Mouse (Mus musculus): ENCODE results near the gene Lce1g. TPM values are rescaled to one million over a fixed set of nuclear protein-coding genes. Genes with fewer than 3 reads are reported as not detected.
A peak's percentile ranks its signal among the peaks of the same experiment; 100 is the strongest.

Lce1g gene
- not detected for total RNA-seq (2021)
- not detected in 2 replicates for polyA plus RNA-seq (2012; rRNA removed)
- long read RNA-seq = 0 reads

DNA sequence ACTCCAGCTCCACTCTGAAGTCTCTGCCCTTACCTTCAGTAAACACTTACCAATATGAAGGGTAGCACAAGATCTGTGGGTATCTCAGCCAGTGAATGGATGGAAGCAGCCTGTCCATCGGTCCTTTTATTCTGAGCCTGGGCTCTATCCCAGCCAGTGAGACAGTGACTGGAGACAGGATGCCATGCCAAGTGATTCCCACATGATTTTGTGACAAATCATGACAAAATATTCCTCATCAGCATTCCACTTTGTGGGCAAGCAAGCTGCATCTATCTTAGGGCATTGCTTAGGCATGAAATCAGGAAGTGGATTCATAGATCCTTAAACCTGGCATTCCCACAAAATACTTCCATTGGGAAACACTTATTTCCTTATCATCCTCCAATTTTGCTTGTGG lies at the start of gene Lce1g:
TSS of gene Lce1g (minus strand) at position 101 of the 400 bp plus-strand sequence.
- intact Hi-C loops (cut with DNase I) = no loop called here
- DNase-seq = no peak
- no peak for TF ChIP-seq POLR2A (IDR thresholded peaks at IDR 0.05; ENCODE audit: insufficient read depth, low read depth, low read length)
- TF ChIP-seq EP300 (IDR thresholded peaks at IDR 0.05; ENCODE audit: insufficient read depth, low read depth, low read length) = no peak
- TF ChIP-seq CTCF (IDR thresholded peaks at IDR 0.05) = no peak
- no peaks in the 10 kb centered on the region for H3K4me1 ChIP-seq (ENCODE audit: control insufficient read depth, insufficient read depth, low read length)
- H3K9ac ChIP-seq (ENCODE audit: low read depth, low read length) = no peak within 1 kb of the TSS
- WGBS = 85% methylated on average over 1 of the region's 1 CpGs
- no peak within 1 kb of the TSS for H3K27ac ChIP-seq
- no peaks in the 10 kb centered on the region for H3K27me3 ChIP-seq (ENCODE audit: control insufficient read depth, insufficient read depth, low read length)
- H3K36me3 ChIP-seq (ENCODE audit: control insufficient read depth, insufficient read depth, low read length) = no peaks in the 10 kb centered on the region
- H3K4me3 ChIP-seq = no peak within 1 kb of the TSS
- no peaks in the 10 kb centered on the region for H3K79me2 ChIP-seq (replicated peaks; ENCODE audit: control insufficient read depth, insufficient read depth, low read length)

DNA sequence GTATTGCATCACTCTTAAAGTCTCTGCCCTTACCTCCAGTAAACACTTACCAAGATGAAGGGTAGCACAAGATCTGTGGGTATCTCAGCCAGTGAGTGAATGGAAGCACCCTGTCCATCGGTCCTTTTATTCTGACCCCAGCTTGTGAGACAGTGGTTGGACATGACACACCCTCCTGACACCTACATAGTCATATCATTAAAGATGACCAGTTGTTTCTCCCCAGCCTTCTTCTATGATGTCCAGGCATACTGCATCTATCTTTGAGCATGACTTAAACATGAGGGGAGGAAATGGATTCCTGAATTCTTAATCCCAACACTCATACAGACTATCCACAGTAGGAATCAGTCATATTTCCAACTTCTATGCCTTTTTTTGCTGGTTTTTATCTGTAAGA lies 38.3 kb upstream of the Lce1g start, which contains the start of gene Lce1j:
TSS of gene Lce1j (minus strand) at position 101 of the 400 bp plus-strand sequence.
- Histone ChIP-seq H3K4me1 (ENCODE audit: control insufficient read depth, insufficient read depth, low read length) (no peaks in the 10 kb centered on the region), H3K27ac (no peak within 1 kb of the TSS), H3K9ac (ENCODE audit: low read depth, low read length) (no peak within 1 kb of the TSS), H3K79me2 (replicated peaks; ENCODE audit: control insufficient read depth, insufficient read depth, low read length) (no peaks in the 10 kb centered on the region), H3K4me3 (no peak within 1 kb of the TSS), H3K36me3 (ENCODE audit: control insufficient read depth, insufficient read depth, low read length) (no peaks in the 10 kb centered on the region), H3K27me3 (ENCODE audit: control insufficient read depth, insufficient read depth, low read length) (no peaks in the 10 kb centered on the region)
- DNase-seq = no peak
- TF ChIP-seq POLR2A (IDR thresholded peaks at IDR 0.05; ENCODE audit: insufficient read depth, low read depth, low read length) = no peak
- TF ChIP-seq EP300 (IDR thresholded peaks at IDR 0.05; ENCODE audit: insufficient read depth, low read depth, low read length) = no peak
- TF ChIP-seq CTCF (IDR thresholded peaks at IDR 0.05) = no peak
- intact Hi-C loops (cut with DNase I) = no loop called here
- 88% methylated on average over 1 of the region's 1 CpGs for WGBS

DNA sequence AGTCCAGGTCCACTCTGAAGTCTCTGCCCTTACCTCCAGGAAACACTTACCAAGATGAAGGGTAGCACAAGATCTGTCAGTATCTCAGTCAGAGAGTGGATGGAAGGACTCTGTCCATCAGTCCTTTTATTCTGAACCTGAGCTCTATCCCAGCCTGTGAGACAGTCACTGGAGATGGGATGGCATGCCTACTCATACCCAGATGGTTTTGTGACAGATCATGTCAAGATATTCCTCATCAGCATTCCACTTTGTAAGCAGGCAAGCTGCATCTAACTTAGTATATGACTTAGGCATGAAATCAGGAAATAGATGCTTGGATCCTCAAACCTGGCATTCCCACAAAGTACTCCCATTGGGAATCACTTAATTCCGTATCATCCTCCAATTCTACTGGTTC lies 26.7 kb upstream of the Lce1g start, which contains the start of gene Lce1i:
TSS of gene Lce1i (minus strand) at position 101 of the 400 bp plus-strand sequence.
- H3K9ac ChIP-seq (ENCODE audit: low read depth, low read length) = no peak within 1 kb of the TSS
- no peaks in the 10 kb centered on the region for H3K79me2 ChIP-seq (replicated peaks; ENCODE audit: control insufficient read depth, insufficient read depth, low read length)
- intact Hi-C loops (cut with DNase I) = no loop called here
- no peaks in the 10 kb centered on the region for H3K36me3 ChIP-seq (ENCODE audit: control insufficient read depth, insufficient read depth, low read length)
- TF ChIP-seq POLR2A (IDR thresholded peaks at IDR 0.05; ENCODE audit: insufficient read depth, low read depth, low read length) (no peak), CTCF (IDR thresholded peaks at IDR 0.05) (no peak), EP300 (IDR thresholded peaks at IDR 0.05; ENCODE audit: insufficient read depth, low read depth, low read length) (no peak)
- H3K27ac ChIP-seq = no peak within 1 kb of the TSS
- H3K4me1 ChIP-seq (ENCODE audit: control insufficient read depth, insufficient read depth, low read length) = no peaks in the 10 kb centered on the region
- 47% methylated on average over 1 of the region's 1 CpGs for WGBS
- H3K4me3 ChIP-seq = no peak within 1 kb of the TSS
- no peak for DNase-seq
- no peaks in the 10 kb centered on the region for H3K27me3 ChIP-seq (ENCODE audit: control insufficient read depth, insufficient read depth, low read length)

DNA sequence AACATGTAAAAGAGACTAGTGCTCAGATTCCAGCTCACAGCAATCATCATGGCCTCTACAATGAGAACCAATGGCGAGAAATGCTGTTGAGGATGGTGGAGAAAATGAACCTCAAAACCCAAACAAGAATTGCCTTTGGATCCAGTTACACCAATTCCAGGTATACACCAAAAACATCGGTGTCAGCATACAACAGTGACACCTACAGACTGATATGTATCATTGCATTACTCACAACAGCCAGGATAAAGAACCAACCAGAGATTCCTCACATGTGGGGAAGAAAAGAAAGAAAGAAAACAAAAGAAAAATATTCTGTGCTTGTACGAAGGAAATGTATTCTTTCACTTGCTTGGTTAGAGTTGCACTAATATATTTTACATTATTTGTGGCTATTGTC lies 19.4 kb upstream of the Lce1g start:
- Histone ChIP-seq H3K4me1 (ENCODE audit: control insufficient read depth, insufficient read depth, low read length) (no peaks in the 10 kb centered on the region), H3K36me3 (ENCODE audit: control insufficient read depth, insufficient read depth, low read length) (no peaks in the 10 kb centered on the region), H3K4me3 (no peak overlapping the region), H3K27me3 (ENCODE audit: control insufficient read depth, insufficient read depth, low read length) (no peaks in the 10 kb centered on the region), H3K79me2 (replicated peaks; ENCODE audit: control insufficient read depth, insufficient read depth, low read length) (no peaks in the 10 kb centered on the region), H3K27ac (no peak overlapping the region), H3K9ac (ENCODE audit: low read depth, low read length) (no peak overlapping the region)
- TF ChIP-seq CTCF (IDR thresholded peaks at IDR 0.05) = peak; percentile 53
- TF ChIP-seq EP300 (IDR thresholded peaks at IDR 0.05; ENCODE audit: insufficient read depth, low read depth, low read length) = no peak
- no peak for TF ChIP-seq POLR2A (IDR thresholded peaks at IDR 0.05; ENCODE audit: insufficient read depth, low read depth, low read length)
- intact Hi-C loops (cut with DNase I) = no loop called here
- no peak for DNase-seq
- WGBS = 17% methylated on average over 3 of the region's 3 CpGs

DNA sequence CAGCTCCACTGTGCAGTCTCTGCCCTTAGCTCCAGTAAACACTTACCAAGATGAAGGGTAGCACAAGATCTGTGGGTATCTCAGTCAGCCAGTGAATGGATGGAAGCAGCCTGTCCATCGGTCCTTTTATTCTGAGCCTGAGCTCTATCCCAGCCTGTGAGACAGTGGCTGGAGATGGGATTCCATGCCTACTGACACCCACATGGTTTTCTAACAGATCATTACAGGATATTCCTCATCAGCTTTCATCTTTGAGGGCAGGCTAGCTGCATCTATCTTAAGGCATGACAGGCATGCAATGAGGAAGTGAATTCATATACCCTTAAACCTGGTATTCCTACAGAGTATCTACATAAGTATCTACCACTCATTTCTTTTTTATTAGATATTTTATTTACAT lies 12.8 kb upstream of the Lce1g start, which contains the start of gene Lce1h:
TSS of gene Lce1h (minus strand) at position 101 of the 400 bp plus-strand sequence.
- Histone ChIP-seq H3K9ac (ENCODE audit: low read depth, low read length) (no peak within 1 kb of the TSS), H3K4me1 (ENCODE audit: control insufficient read depth, insufficient read depth, low read length) (no peaks in the 10 kb centered on the region), H3K4me3 (no peak within 1 kb of the TSS), H3K36me3 (ENCODE audit: control insufficient read depth, insufficient read depth, low read length) (no peaks in the 10 kb centered on the region), H3K27ac (no peak within 1 kb of the TSS), H3K79me2 (replicated peaks; ENCODE audit: control insufficient read depth, insufficient read depth, low read length) (no peaks in the 10 kb centered on the region), H3K27me3 (ENCODE audit: control insufficient read depth, insufficient read depth, low read length) (no peaks in the 10 kb centered on the region)
- intact Hi-C loops (cut with DNase I) = no loop called here
- WGBS = 87% methylated on average over 1 of the region's 1 CpGs
- no peak for DNase-seq
- TF ChIP-seq POLR2A (IDR thresholded peaks at IDR 0.05; ENCODE audit: insufficient read depth, low read depth, low read length) (no peak), EP300 (IDR thresholded peaks at IDR 0.05; ENCODE audit: insufficient read depth, low read depth, low read length) (no peak), CTCF (IDR thresholded peaks at IDR 0.05) (no peak)

DNA sequence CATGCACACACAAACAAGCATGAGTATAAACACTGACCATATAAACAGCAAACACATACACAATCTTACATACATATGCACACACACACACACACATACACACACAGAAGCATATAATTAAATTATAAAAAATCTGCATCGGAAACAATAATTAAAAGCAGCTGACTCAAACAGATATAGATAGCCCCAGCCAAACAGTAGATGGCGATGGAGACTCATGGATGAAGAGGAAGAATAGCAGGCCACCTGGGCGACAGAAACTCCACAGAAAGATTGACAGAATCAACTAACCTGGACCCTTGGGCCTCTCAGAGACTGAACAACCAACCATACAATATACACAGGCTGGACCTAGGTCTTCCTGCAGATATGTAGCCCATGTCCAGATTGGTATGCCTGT lies 1.1 kb upstream of the Lce1g start:
- no peak for DNase-seq
- no peaks in the 10 kb centered on the region for H3K27me3 ChIP-seq (ENCODE audit: control insufficient read depth, insufficient read depth, low read length)
- 35% methylated on average over 3 of the region's 3 CpGs for WGBS
- intact Hi-C loops (cut with DNase I) = no loop called here
- no peaks in the 10 kb centered on the region for H3K79me2 ChIP-seq (replicated peaks; ENCODE audit: control insufficient read depth, insufficient read depth, low read length)
- TF ChIP-seq CTCF (IDR thresholded peaks at IDR 0.05) (no peak), EP300 (IDR thresholded peaks at IDR 0.05; ENCODE audit: insufficient read depth, low read depth, low read length) (no peak), POLR2A (IDR thresholded peaks at IDR 0.05; ENCODE audit: insufficient read depth, low read depth, low read length) (no peak)
- H3K27ac ChIP-seq = no peak overlapping the region
- no peak overlapping the region for H3K9ac ChIP-seq (ENCODE audit: low read depth, low read length)
- no peak overlapping the region for H3K4me3 ChIP-seq
- no peaks in the 10 kb centered on the region for H3K36me3 ChIP-seq (ENCODE audit: control insufficient read depth, insufficient read depth, low read length)
- H3K4me1 ChIP-seq (ENCODE audit: control insufficient read depth, insufficient read depth, low read length) = no peaks in the 10 kb centered on the region
